Mouse (Mus musculus) T-helper 2 cell (primary cell): ENCODE results near the gene Rnf144a.
"Not testable (repeated sequence)": the region's sequence is repeated elsewhere in the genome, so short reads cannot be mapped to it uniquely, and the experiment has no call there.

Experiments used
- in situ Hi-C: fragments of 300-600 bp; cut with MboI, MseI; formaldehyde crosslinking; loops from one replicate; pipeline ENCODE4 v1.15.1; 2025; ENCODE audit warnings: high pct_unique_total_duplicates

The Rnf144a gene

DNA sequence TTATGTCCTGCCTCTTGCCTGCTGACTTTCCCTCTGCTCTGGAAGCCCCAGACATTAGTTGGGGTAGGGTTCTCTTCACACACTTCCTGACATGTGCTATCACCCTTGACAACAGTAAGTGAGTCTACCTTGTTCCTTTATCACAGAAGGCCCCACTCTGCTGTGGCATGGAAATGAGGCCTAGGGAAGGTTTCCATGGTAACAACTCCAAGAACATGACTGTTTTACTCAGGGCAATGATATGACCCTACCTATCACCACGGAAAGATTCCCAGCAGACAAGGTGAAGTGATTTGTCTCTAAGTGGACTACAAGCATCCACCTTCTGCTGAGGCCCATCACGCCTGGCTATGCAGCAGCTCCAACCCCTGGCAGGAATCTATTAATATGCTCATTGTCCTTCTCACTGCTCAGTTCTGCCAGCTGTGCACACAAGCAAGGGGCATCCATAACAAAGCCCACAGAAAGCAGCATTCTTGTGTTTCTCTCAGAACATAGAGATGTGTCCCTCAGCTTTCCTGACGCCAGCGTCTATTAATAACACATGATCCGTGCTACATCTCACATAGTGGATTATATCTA lies 91.2 kb downstream of the Rnf144a start:
- in situ Hi-C loops: no loop called here

- in situ Hi-C loops: no loop called here
Observed at GRCm38 (mm10) chr12:26316261-26316660, 98.8 kb downstream of the Rnf144a start.

DNA sequence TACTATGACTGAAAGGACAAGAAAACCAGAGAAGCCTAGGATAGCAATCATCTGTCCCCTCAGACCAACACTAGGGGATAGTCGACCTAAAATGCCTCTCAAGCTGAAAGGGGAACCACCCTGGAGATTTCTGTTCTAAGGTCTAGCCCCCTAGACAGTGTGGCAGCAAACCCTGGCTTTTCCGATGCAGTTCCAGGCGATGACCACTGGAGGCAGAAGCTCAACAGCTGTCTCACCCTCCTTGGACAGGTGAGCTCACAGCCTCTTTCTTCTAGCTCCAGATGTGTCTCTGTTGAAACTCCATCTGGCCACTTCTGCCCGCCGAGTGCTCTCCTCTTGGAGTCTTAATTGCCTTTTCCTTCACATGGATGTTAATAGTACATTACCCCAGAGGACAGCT lies 100.1 kb downstream of the Rnf144a start:
- in situ Hi-C loops: no loop called here

DNA sequence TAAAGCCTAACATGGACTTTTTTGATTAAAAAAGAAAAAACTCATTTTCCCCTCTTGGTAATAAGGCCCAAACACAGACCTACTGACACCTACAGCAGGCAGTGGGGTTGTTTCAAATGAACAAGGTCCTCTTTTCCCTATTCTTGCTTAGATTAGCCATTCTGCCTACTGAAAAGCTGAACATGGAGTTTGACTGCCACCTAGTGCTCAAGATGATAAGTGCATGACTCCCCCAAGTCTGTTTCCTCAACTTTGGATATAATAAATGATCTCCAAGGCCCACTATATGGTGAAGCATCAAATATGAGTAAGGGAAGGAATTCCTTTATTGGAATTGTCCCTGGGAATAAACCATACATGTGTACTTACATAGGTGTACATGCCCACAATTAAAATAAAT lies 103.5 kb downstream of the Rnf144a start:
- in situ Hi-C loops: no loop called here

- in situ Hi-C loops: no loop called here
Observed at GRCm38 (mm10) chr12:26310247-26310646, 104.8 kb downstream of the Rnf144a start.

- in situ Hi-C loops: no loop called here
Observed at GRCm38 (mm10) chr12:26302886-26303285, 112.2 kb downstream of the Rnf144a start.

DNA sequence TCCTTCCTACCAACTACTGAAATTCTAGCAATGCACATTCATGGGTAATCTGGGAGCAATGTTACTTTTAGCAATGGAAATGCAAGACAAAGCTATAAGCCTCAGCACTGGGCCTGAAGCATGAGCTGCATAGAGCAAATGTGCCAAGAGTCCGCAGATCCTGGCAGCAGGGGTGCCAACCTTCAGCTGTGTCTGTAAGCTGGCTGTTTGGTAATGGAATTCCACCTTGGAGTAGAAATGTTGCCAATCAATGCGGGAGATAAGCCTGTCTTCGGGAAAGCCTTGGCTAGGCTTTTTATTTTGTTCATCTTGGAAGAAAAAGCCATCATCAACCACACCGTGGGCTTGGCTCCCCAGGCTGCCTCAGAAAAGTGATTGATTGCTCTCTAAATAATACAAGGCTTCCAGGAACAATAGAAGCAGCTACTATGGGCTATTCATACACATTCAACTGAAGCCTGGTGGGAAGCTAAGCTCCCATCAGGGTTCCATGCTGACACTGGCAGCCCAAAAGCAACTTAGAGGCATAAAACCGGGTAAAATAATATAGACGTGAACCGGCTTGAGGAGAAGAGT lies 115.5 kb downstream of the Rnf144a start:
- in situ Hi-C loops: no loop called here

GRCm38 (mm10) chr12:26295995-26296394 lies 119.1 kb downstream of the Rnf144a start:
- in situ Hi-C loops: not testable (repeated sequence)

- in situ Hi-C loops: no loop called here
Observed at GRCm38 (mm10) chr12:26289200-26289599, 125.9 kb downstream of the Rnf144a start.

DNA sequence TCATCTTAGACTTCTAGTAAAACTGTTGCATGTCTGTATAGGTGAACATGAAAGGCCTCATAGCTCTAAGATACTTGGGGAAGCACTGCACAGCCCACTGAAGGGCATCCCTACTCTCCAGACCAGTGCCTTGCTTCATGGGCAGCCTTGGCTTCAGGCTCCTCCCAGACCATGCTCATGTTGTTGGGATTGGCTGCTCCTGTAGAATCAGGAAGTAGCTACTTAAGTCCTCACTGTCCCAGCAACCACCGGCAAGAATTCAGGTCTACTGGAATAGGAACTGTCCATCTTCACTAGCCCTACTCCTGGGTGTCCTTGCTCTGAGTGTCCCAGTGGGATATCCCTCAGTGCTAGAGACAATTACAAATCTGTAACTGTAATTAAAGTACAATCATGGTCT lies 126.7 kb downstream of the Rnf144a start:
- in situ Hi-C loops: no loop called here

DNA sequence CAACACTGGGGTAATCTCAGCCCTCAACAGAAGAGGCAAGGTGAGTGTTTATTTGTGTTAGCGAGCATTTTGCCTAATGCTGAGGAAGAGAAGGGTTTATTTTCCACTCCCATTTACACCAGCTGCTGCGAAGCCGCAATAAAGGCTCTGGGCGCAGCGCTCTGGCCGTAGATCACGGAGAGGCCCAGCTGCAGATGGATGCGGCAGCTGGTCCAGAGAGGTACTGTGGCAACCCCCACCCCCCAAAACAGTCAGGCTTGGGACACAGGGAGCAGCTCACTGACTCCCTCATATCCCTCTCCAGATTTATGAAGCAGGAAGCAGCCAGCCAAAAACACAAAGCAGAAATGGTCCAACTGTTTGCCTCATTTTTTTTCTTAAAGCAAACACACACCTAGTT lies 129.1 kb downstream of the Rnf144a start:
- in situ Hi-C loops: no loop called here

- in situ Hi-C loops: no loop called here
Observed at GRCm38 (mm10) chr12:26285460-26285859, 129.6 kb downstream of the Rnf144a start.

DNA sequence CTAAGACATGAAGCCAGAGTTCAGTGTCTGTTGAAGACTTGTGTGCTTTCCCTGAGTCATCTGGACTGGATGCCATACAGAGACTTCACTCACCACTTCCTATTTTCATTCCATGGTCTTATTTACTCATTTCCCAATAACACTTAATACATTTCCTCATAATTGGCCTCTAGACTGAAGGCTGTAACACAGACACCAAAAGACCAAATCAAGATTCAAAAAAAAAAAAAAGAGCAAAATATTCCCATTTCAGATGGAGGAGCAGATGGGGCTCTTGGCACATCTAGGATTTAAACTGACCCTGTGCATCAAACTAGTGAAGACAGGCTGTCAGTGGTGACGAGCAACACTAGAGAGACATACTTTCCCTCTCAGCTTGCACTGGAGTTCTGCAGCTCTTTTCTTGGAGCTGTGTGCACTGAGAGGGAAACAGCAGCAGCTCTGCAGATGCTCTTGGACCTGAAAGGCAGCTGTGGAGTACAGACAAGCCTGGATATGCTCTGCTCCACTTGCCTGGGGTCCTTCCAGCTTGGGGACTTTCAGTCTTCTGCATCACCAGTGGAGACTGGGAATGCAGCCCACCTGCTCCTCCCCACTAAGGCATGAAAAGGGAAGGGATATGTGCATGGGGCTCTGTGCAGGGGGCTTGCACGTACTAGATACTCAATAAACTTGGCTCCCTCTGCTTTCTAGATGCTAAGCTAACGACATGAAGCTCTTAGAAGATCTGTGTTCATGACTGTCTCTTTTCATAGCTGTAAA lies 134.2 kb downstream of the Rnf144a start:
- in situ Hi-C loops: no loop called here

DNA sequence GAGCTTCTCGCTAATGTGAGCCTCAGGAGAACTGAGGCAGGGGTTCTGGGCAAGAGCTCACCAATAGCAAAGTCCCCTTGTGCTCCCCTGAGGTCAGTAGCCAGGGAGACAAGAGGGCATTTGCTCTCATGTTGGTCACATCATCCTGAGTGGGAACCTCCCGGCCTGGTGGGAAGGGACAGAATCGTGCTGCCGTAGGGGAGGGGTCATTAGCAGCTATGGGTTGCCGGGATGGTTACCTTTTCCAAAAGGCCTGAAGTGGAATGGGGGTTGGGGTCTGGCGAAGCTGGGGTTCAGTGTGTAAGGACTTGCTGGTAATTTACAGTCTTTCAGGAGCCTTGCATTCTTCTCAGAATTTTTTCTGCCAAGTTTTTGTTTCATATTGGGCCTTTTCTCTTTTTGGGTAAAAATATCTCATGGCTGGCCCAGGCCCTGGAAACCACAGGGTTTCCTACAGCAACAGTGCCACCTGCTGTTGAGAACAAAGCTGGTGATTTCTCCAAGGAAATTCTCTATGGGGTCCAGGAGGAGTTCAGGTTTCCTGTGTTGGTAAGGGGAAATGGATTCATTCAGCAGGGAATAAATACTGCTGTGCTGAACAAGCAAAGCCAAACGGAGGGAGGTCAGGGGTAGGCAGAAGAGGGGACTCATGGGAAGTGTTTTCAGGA lies 137.9 kb downstream of the Rnf144a start:
- in situ Hi-C loops: no loop called here

DNA sequence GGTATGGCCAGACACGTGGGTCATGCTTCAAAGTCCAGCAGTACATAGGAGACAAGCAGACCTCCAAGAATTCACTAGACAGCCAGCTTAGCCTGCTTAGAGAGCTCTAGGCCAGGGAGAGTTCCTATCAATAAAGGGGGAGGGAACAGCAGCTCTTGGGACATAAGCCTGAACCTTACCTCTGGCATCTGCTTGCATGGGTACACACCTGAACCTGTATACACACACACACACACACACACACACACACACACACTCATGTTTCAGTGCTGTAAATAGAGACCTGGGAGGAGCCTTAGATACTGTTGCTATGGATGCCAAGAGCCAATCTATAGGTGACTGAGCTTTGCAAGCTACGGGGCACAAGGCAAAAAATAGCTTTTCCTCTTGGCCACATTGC lies 138.5 kb downstream of the Rnf144a start:
- in situ Hi-C loops: no loop called here
